Mouse (Mus musculus): ENCODE data around the gene Tspan33. TPM values are rescaled to one million over a fixed set of nuclear protein-coding genes. Genes with fewer than 3 reads are reported as not detected.

The Tspan33 gene
- 2.2 TPM in 2 replicates for polyA plus RNA-seq (2014; fragmentation: Nextera tagmentation; extraction: Ambion mirVana)

DNA sequence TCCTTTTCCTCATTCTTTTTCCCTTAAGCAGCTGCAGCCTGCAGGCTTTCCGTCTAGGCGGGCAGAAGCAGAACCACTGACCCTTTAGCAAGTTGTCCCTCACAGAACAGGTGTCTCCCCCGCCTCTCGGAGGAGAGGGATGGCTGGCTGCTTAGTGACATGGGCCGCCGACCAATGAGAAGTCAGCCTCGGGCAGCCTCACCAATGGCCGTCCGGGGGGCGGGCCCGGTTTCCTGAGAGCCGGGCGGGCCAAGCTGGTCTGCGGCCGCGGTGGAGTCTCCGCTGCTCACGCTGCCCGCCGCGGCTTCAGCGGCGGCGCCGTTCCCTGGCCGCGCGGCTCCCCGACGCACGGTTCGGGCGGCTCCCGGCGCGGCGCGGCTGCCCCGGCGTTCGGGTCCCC lies at the start of gene Tspan33:
Tspan33 (plus strand) TSS at position 270 of the 400 bp plus-strand sequence.
- peak within 1 kb of the TSS; percentile 98 for H3K4me2 ChIP-seq (ENCODE audit: low read length)
- peak within 1 kb of the TSS; percentile 75 for H3K4me3 ChIP-seq (ENCODE audit: low read depth, low read length)
- peaks cover 5% of the 10 kb centered on the region; the same call in 1 of the 2 replicates for H3K4me1 ChIP-seq (ENCODE audit: control insufficient read depth, insufficient read depth, low read length)
- H3K36me3 ChIP-seq (ENCODE audit: control insufficient read depth, insufficient read depth, low read length): no peaks in the 10 kb centered on the region
- no peak within 1 kb of the TSS for H3K27ac ChIP-seq (ENCODE audit: low read depth, low read length)
- H3K9me3 ChIP-seq (replicated peaks; ENCODE audit: control insufficient read depth, low read length): no peaks in the 10 kb centered on the region
- H3K27me3 ChIP-seq (replicated peaks; ENCODE audit: control insufficient read depth, insufficient read depth, low read length): no peaks in the 10 kb centered on the region; the same call in 1 of the 2 replicates
- WGBS: under 1% methylated on average over 41 of the region's 41 CpGs
- ATAC-seq (peak; percentile 100), DNase-seq (ENCODE audit: low spot score) (peak; percentile 95)
- H3K9ac ChIP-seq (ENCODE audit: low read length): peak within 1 kb of the TSS; percentile 79

DNA sequence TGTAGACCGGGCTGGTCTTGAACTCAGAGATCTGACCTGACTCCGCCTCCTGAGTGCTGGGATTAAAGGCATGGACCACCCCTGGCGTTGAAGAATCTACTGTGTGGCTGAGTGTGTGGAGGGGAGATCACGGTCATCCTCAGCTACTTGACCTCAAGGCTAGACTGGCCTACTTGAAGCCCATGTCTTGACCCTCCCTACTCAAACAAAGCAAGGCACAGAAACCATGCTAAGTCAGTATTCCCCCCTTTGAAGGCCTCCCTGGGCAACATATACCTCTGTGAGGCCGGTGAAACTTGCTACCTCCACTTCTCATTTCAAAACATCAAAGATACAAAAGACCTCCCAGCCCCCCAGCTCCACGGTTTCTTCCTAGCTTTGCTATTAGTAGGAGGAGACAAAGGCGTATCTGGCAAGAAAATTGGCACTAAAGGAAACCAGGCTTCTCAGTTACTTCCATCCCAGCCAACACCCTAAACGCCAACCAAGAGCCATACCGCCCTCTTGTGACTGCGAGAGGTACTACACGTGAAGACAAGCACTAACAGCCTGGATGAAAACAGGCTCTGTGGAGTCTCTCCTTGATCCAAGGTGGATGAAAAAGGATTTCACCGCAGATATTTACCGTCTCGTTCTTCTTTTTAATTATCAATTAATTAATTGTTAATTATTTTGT lies 44.4 kb upstream of the Tspan33 start:
- Histone ChIP-seq H3K4me3 (ENCODE audit: low read depth, low read length) (no peak overlapping the region), H3K4me1 (ENCODE audit: control insufficient read depth, insufficient read depth, low read length) (no peaks in the 10 kb centered on the region), H3K27ac (ENCODE audit: low read depth, low read length) (no peak overlapping the region), H3K4me2 (ENCODE audit: low read length) (no peak overlapping the region), H3K9ac (ENCODE audit: low read length) (no peak overlapping the region), H3K36me3 (ENCODE audit: control insufficient read depth, insufficient read depth, low read length) (no peaks in the 10 kb centered on the region), H3K27me3 (replicated peaks; ENCODE audit: control insufficient read depth, insufficient read depth, low read length) (no peaks in the 10 kb centered on the region), H3K9me3 (replicated peaks; ENCODE audit: control insufficient read depth, low read length) (no peaks in the 10 kb centered on the region)
- WGBS: 31% methylated on average over 14 of the region's 14 CpGs
- peak; percentile 65; the same call in 1 of the 2 replicates for ATAC-seq
- DNase-seq (ENCODE audit: low spot score): peak; percentile 93

DNA sequence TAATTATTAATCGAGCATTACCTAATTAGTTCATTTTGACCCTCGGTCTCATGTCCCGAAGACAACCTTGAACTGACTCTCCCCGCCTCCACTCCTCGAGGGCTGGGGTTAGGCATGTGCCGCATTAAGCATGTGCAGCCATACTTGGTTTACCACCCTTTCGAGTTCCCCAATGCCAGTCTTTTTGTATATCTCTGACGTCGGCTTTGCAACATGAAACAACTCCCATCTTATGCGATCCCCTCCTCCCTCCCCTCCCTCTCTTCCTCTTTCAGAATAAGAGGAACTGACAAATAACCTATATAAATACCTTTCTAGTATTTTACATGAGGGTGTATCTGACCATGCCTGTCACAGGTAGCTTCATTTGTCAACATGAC lies 43.9 kb upstream of the Tspan33 start:
- Histone ChIP-seq H3K9me3 (replicated peaks; ENCODE audit: control insufficient read depth, low read length) (no peaks in the 10 kb centered on the region), H3K27me3 (replicated peaks; ENCODE audit: control insufficient read depth, insufficient read depth, low read length) (no peaks in the 10 kb centered on the region), H3K36me3 (ENCODE audit: control insufficient read depth, insufficient read depth, low read length) (no peaks in the 10 kb centered on the region), H3K9ac (ENCODE audit: low read length) (no peak overlapping the region), H3K4me3 (ENCODE audit: low read depth, low read length) (no peak overlapping the region), H3K4me1 (ENCODE audit: control insufficient read depth, insufficient read depth, low read length) (no peaks in the 10 kb centered on the region), H3K27ac (ENCODE audit: low read depth, low read length) (no peak overlapping the region), H3K4me2 (ENCODE audit: low read length) (no peak overlapping the region)
- 70% methylated on average over 10 of the region's 10 CpGs for WGBS
- no peak for ATAC-seq
- DNase-seq (ENCODE audit: low spot score): no peak

DNA sequence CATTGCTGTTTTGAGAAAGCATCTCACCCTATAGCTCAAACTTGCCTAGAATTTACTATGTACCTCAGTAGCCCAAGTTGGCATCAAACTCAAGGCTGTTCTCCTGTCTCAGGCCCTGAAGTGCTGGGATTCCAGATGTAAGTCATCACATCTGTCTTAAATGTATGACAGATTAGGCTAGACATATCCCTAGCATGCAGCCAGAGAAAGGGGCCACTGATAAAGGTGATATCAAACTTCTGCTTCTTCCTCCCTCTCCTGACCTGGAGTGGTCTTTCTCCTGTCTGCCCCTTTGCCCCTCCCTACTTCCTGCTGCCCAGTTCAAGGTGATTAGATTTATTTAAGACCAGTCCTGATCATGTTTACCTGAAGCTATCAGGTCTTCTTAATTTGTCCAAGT lies 40.8 kb upstream of the Tspan33 start:
- Histone ChIP-seq H3K9ac (ENCODE audit: low read length) (no peak overlapping the region), H3K36me3 (ENCODE audit: control insufficient read depth, insufficient read depth, low read length) (no peaks in the 10 kb centered on the region), H3K9me3 (replicated peaks; ENCODE audit: control insufficient read depth, low read length) (no peaks in the 10 kb centered on the region), H3K4me3 (ENCODE audit: low read depth, low read length) (no peak overlapping the region), H3K4me2 (ENCODE audit: low read length) (no peak overlapping the region), H3K4me1 (ENCODE audit: control insufficient read depth, insufficient read depth, low read length) (no peaks in the 10 kb centered on the region), H3K27me3 (replicated peaks; ENCODE audit: control insufficient read depth, insufficient read depth, low read length) (no peaks in the 10 kb centered on the region), H3K27ac (ENCODE audit: low read depth, low read length) (no peak overlapping the region)
- ATAC-seq (no peak), DNase-seq (ENCODE audit: low spot score) (no peak)

DNA sequence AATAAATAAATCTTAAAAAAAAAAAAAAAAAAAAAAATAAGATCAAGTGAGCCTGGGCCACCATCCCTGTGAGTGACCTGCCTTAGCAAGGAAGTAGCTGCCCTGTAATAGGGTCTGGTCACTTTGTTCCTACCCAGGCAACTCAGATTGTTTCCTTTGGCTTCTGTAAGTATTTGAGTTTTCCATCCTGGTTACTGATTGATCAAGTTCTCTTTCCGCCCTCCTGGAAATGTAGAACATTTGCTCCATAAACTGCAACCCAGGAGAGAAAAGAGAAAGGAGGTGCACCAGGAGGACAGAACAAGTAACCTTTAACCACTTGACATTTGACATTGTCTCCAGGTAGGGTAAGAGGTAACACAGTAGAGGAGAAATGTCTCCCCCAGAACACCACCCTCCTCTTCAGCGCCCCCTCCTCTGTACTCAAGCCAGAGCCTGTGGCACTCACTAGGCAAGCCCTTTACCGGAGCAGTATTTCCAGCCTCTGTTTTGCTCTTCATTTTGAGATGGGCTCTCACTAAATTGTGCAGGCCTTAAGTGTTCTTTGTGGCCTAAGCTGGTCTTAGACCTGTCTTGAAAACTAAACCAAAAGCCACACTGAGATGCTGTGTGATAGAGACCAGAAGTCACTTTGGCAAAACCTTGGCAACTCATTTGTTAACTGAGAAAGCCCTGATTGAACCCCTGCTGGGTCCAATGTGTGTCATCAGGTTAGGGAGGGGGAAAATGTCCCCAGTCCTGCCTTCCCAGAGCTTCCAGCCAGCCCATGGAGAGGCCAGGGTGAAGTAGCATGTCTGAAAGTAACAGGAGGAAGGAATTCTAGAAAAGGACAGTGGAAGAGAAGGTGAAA lies 35.2 kb upstream of the Tspan33 start:
- Histone ChIP-seq H3K36me3 (ENCODE audit: control insufficient read depth, insufficient read depth, low read length) (no peaks in the 10 kb centered on the region), H3K27me3 (replicated peaks; ENCODE audit: control insufficient read depth, insufficient read depth, low read length) (no peaks in the 10 kb centered on the region), H3K4me2 (ENCODE audit: low read length) (no peak overlapping the region), H3K4me3 (ENCODE audit: low read depth, low read length) (no peak overlapping the region), H3K9ac (ENCODE audit: low read length) (no peak overlapping the region), H3K27ac (ENCODE audit: low read depth, low read length) (no peak overlapping the region), H3K4me1 (ENCODE audit: control insufficient read depth, insufficient read depth, low read length) (no peaks in the 10 kb centered on the region), H3K9me3 (replicated peaks; ENCODE audit: control insufficient read depth, low read length) (no peaks in the 10 kb centered on the region)
- DNase-seq (ENCODE audit: low spot score): no peak
- 91% methylated on average over 3 of the region's 3 CpGs for WGBS
- ATAC-seq: no peak

DNA sequence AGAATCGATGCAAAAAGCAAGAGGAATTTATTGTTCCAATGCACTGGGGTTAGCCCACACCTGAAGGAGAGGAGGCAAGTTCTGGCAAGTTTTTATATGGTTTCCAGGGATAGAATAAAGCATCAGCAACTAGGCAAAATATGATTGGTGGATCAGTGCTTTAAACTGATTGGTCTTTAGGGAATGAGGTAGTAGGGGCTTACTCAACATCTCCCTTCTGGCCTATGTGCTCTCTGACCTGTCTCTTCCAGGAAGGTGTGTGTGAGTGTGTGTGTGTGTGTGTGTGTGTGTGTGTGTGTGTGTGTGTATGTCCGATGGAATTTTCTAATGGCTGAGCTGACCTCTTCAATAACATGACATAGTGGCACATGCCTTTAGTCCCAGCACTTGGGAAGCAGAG lies 34.1 kb upstream of the Tspan33 start:
- 85% methylated on average over 2 of the region's 2 CpGs for WGBS
- H3K27ac ChIP-seq (ENCODE audit: low read depth, low read length): no peak overlapping the region
- no peak overlapping the region for H3K9ac ChIP-seq (ENCODE audit: low read length)
- no peak overlapping the region for H3K4me2 ChIP-seq (ENCODE audit: low read length)
- H3K4me3 ChIP-seq (ENCODE audit: low read depth, low read length): no peak overlapping the region
- ATAC-seq (no peak), DNase-seq (ENCODE audit: low spot score) (no peak)
- no peaks in the 10 kb centered on the region for H3K9me3 ChIP-seq (replicated peaks; ENCODE audit: control insufficient read depth, low read length)
- no peaks in the 10 kb centered on the region for H3K36me3 ChIP-seq (ENCODE audit: control insufficient read depth, insufficient read depth, low read length)
- H3K27me3 ChIP-seq (replicated peaks; ENCODE audit: control insufficient read depth, insufficient read depth, low read length): no peaks in the 10 kb centered on the region
- H3K4me1 ChIP-seq (ENCODE audit: control insufficient read depth, insufficient read depth, low read length): no peaks in the 10 kb centered on the region

DNA sequence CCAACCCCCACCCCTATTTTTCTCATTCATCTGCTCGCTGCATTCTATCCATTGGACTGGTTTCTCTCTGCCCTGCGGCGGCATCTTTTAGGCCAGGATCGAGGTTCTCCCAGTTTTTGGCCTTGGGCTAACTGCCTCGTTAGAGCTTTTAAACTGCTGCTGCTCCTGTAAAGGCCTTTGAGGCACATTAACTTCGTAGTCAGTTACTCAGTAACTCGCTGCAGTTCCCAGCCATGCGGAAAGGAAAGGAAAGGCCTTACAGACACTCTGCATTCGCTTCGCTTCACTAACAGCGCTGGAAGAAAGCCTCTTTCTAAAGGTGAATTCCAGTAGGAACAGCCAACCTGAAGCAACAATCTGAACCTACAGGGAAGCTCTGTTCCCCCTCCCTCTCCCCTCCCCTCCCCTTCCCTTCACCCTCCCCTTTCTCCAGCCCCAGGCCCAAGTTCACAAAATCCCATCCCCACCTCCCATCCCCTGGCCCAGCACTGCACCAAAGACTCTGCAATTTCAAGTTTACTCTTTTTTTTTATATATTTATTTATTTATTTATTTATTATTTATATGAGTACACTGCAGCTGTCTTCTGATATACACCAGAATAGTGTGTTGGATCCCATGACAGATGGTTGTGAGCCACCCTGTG lies 33.2 kb upstream of the Tspan33 start:
- H3K9me3 ChIP-seq (replicated peaks; ENCODE audit: control insufficient read depth, low read length): no peaks in the 10 kb centered on the region
- H3K9ac ChIP-seq (ENCODE audit: low read length): no peak overlapping the region
- no peak overlapping the region for H3K27ac ChIP-seq (ENCODE audit: low read depth, low read length)
- DNase-seq (ENCODE audit: low spot score): peak; percentile 33
- no peaks in the 10 kb centered on the region for H3K4me1 ChIP-seq (ENCODE audit: control insufficient read depth, insufficient read depth, low read length)
- no peak overlapping the region for H3K4me2 ChIP-seq (ENCODE audit: low read length)
- no peak overlapping the region for H3K4me3 ChIP-seq (ENCODE audit: low read depth, low read length)
- H3K36me3 ChIP-seq (ENCODE audit: control insufficient read depth, insufficient read depth, low read length): no peaks in the 10 kb centered on the region
- H3K27me3 ChIP-seq (replicated peaks; ENCODE audit: control insufficient read depth, insufficient read depth, low read length): no peaks in the 10 kb centered on the region
- no peak for ATAC-seq
- 19% methylated on average over 11 of the region's 11 CpGs for WGBS

DNA sequence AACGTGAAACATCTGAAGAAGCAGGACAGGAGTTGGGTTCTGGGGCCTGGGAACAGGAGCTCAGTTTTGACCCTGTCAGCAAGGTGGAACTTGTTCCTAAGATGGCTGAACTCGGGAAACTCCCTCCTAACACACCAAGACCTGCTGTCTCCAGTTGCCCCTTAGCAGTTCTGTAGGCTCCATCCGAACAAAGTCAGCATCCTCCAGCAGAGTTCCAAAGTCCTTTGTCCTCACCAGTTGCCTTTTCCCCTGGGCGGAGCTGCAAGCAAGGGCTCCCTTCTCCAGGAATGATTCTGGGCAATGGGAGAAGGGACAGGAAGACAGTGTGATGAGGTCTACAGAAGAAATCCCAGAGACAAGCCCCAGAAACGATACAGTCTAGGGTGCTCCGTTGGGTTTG lies 26.8 kb upstream of the Tspan33 start:
- no peak for ATAC-seq
- Histone ChIP-seq H3K36me3 (ENCODE audit: control insufficient read depth, insufficient read depth, low read length) (no peaks in the 10 kb centered on the region), H3K9ac (ENCODE audit: low read length) (no peak overlapping the region), H3K27me3 (replicated peaks; ENCODE audit: control insufficient read depth, insufficient read depth, low read length) (no peaks in the 10 kb centered on the region), H3K4me1 (ENCODE audit: control insufficient read depth, insufficient read depth, low read length) (no peaks in the 10 kb centered on the region), H3K9me3 (replicated peaks; ENCODE audit: control insufficient read depth, low read length) (no peaks in the 10 kb centered on the region), H3K4me2 (ENCODE audit: low read length) (no peak overlapping the region), H3K4me3 (ENCODE audit: low read depth, low read length) (no peak overlapping the region), H3K27ac (ENCODE audit: low read depth, low read length) (no peak overlapping the region)
- WGBS: 77% methylated on average over 6 of the region's 6 CpGs
- DNase-seq (ENCODE audit: low spot score): no peak

Measured in forebrain, embryonic 14.5 days (tissue).